Mouse (Mus musculus) stomach, postnatal 0 days (tissue): ENCODE measurements around the gene Uqcc3. TPM values are rescaled to one million over a fixed set of nuclear protein-coding genes. Genes with fewer than 3 reads are reported as not detected.

ENCODE experiments used
- ATAC-seq: fragments of 200-750 bp; cut with Nextera tagmentation; 2 replicates; pipeline ENCODE4 v1.8.0; 2017; ENCODE audit not compliant: low FRiP score, low TSS enrichment
- DNase-seq: peaks from one replicate; pipeline ENCODE4 v3.0.0-alpha.2; 2016; ENCODE audit warnings: low spot score
- H3K27ac ChIP-seq: fragments of 300-500 bp; sonication (generic); replicated peaks from 2 replicates; pipeline ENCODE4 v1.5.1; 2014; ENCODE audit warnings: mild to moderate bottlenecking, control low read depth
- H3K27me3 ChIP-seq: fragments of 300-500 bp; sonication (generic); 2 replicates; pipeline ENCODE4 v1.6.1; 2014; ENCODE audit warnings: low read length; ENCODE audit not compliant: control insufficient read depth, insufficient read depth
- H3K36me3 ChIP-seq: fragments of 300-500 bp; sonication (generic); 2 replicates; pipeline ENCODE4 v1.6.1; 2014; ENCODE audit warnings: low read length, mixed read lengths; ENCODE audit not compliant: control insufficient read depth, insufficient read depth
- H3K4me1 ChIP-seq: fragments of 300-500 bp; sonication (generic); replicated peaks from 2 replicates; pipeline ENCODE4 v1.6.1; 2014; ENCODE audit warnings: antibody characterized with exemption; ENCODE audit not compliant: control insufficient read depth, insufficient read depth
- H3K4me2 ChIP-seq: fragments of 300-500 bp; sonication (generic); replicated peaks from 2 replicates; pipeline ENCODE4 v1.6.1; 2014; ENCODE audit warnings: low read depth, mild to moderate bottlenecking, control low read depth, moderate library complexity
- H3K4me3 ChIP-seq: fragments of 300-500 bp; sonication (generic); 2 replicates; pipeline ENCODE4 v1.5.1; 2014; ENCODE audit warnings: low read depth, low read length, control low read depth
- H3K9ac ChIP-seq: fragments of 300-500 bp; sonication (generic); 2 replicates; pipeline ENCODE4 v1.6.1; 2014; ENCODE audit warnings: mild to moderate bottlenecking, low read length, control low read depth, mixed read lengths
- H3K9me3 ChIP-seq: fragments of 300-500 bp; sonication (generic); 2 replicates; pipeline ENCODE4 v1.6.1; 2016; ENCODE audit warnings: low read length; ENCODE audit not compliant: control insufficient read depth
- CTCF ChIP-seq: IDR thresholded peaks from 2 replicates; pipeline ENCODE4 v1.5.1; 2016; ENCODE audit warnings: antibody characterized with exemption, low read depth, mild to moderate bottlenecking, moderate library complexity
- EP300 ChIP-seq: optimal IDR thresholded peaks from 2 replicates; pipeline ENCODE3; 2016; ENCODE audit warnings: antibody characterized with exemption
- WGBS: fragments of 180-500 bp; shearing (Covaris S2); extraction: QIAGEN DNeasy Blood & Tissue Kit; methylation state at CpG from one replicate; pipeline ENCODE4 v1.1.7; 2014; 5-methylcytosine and 5-hydroxymethylcytosine counted together
- polyA plus RNA-seq: library from polyadenylated mRNA; unstranded; fragments of >200 nt; fragmentation: Nextera tagmentation; extraction: Ambion mirVana; gene quantifications from 2 replicates; pipeline ENCODE4 v1.2.1, GENCODE M21; 2015

Gene Uqcc3
- polyA plus RNA-seq, 1 experiment from 2014 or later, result 85.2 TPM

GRCm38 (mm10) chr19:8888511-8889385 lies 8.0 kb upstream of the Uqcc3 start, which contains the start of the genes 1810009A15Rik and Gm49416:
TSS of gene 1810009A15Rik (plus strand) at chr19:8888853.
TSS of gene Gm49416 (plus strand) at chr19:8888926.
- Histone ChIP-seq H3K36me3 (no peaks in the 10 kb centered on the region), H3K27me3 (no peaks in the 10 kb centered on the region), H3K27ac (peak within 1 kb of the TSS; percentile 85), H3K4me3 (peak within 1 kb of the TSS; percentile 69), H3K4me1 (peaks cover 4% of the 10 kb centered on the region; the same call in 1 of the 2 replicates), H3K9me3 (no peaks in the 10 kb centered on the region), H3K4me2 (peak within 1 kb of the TSS; percentile 63), H3K9ac (peak within 1 kb of the TSS; percentile 78)
- WGBS, result under 1% methylated on average over 58 of the region's 58 CpGs
- ATAC-seq (peak; percentile 94), DNase-seq (peak; percentile 97)
- no peak for TF ChIP-seq EP300
- no peak for TF ChIP-seq CTCF

DNA sequence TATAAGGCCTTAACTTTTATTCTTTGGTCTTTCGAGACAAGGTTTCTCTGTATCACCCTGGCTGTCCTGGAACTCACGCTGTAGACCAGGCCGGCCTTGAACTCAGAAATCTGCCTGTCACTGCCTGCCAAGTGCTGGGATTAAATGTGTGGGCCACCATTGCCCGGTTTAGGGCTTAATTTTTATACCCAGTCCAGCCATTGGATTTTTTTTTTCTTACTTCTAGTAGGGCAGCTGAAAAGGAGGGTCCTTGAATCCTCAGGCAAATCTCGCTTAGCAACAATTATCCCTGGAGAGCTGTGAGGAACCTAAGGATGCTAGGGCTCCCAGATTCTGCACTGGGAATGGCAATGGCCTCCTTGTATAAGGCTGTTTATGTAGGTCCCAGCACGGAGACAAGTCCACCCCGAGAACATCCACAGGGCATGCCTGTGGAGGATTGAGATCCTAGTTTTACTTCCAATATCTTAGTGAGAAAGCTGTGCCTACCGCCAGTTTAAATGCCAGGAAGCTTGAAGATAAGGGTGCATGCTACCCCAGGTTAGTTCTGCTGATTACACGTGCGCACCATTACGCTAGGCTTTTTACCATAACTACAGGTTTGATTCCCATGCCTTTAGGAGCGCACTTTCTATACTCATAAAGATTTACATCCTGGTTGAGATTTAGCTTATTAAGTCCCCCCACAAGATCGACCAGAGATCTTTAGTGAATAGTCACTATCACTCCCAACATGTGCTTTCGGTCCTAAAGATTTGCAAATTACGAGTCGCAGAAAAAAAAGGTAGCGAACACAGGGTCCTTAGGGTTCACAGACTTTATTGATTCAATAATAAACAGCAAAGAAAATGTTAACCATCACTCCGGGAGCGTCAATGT lies 7.1 kb upstream of the Uqcc3 start:
- peaks cover 4% of the 10 kb centered on the region; the same call in 1 of the 2 replicates for H3K4me1 ChIP-seq
- TF ChIP-seq EP300 (no peak), CTCF (no peak)
- H3K9me3 ChIP-seq, result no peaks in the 10 kb centered on the region
- ATAC-seq (no peak), DNase-seq (peak; percentile 19)
- H3K36me3 ChIP-seq, result no peaks in the 10 kb centered on the region
- H3K27me3 ChIP-seq, result no peaks in the 10 kb centered on the region
- H3K4me3 ChIP-seq, result peak overlapping the region; percentile 69
- H3K4me2 ChIP-seq, result peak overlapping the region; percentile 63
- H3K9ac ChIP-seq, result peak overlapping the region; percentile 78
- peak overlapping the region; percentile 75 for H3K27ac ChIP-seq
- WGBS, result 14% methylated on average over 19 of the region's 19 CpGs

DNA sequence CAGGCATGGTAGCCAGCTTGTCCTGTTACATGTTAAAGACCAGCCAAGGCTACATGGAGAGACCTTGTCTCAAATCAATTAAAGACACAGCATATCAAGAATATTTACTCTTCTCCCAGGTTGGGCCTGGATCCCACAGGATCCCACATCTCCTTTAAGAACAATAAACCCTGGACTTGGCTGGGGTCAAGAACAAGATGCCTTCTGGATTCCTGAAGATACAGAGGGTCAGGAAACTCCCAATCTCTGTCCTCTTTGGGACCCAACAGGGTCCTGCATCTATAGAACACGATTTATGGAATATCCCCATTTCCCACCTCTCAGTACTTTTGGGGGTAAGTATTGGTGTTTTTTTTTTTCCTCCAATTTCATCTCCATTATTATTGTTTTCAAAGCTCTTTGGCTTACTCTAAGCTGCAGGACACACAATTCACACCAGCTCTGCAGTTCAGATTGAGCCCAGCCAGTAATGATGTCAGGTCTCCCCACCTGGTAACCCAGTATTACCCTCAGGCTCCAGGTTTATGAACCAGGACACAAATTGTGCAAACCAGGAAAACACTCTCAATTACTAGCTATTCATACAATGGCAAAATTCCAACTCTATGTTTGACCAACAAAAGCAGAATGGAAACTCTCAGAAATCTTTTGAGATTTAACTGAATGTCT lies 6.3 kb upstream of the Uqcc3 start:
- no peaks in the 10 kb centered on the region for H3K27me3 ChIP-seq
- no peaks in the 10 kb centered on the region for H3K36me3 ChIP-seq
- 55% methylated on average over 1 of the region's 1 CpGs for WGBS
- DNase-seq (no peak), ATAC-seq (no peak)
- H3K4me2 ChIP-seq, result no peak overlapping the region; the same call in 1 of the 2 replicates
- H3K9ac ChIP-seq, result no peak overlapping the region
- TF ChIP-seq CTCF, result no peak
- peaks cover 4% of the 10 kb centered on the region; the same call in 1 of the 2 replicates for H3K4me1 ChIP-seq
- H3K9me3 ChIP-seq, result no peaks in the 10 kb centered on the region
- H3K27ac ChIP-seq, result no peak overlapping the region; the same call in 1 of the 2 replicates
- no peak overlapping the region for H3K4me3 ChIP-seq

DNA sequence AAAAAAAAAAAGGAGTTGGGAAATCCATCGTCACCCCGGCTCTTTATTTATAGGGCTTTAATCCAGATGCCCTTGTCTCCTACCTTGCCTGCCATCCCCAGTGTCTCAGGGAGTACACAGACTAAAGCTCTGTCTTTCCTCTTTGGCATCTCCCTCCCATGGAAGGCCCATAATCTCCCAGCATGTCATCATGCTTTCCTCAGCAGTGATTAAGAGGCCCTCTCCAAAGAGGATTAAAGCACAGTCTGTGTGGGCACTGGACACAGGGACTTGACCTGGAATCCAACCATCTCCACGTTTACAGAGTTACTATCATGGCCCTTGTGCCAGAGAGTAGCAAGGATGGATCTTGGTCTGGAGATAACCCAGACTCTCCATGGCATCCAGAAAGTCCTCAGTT lies 2.9 kb upstream of the Uqcc3 start, which contains the start of the genes Lbhd1 and Gm49403:
Lbhd1 (plus strand) TSS at position 117 of the 400 bp plus-strand sequence.
Gm49403 (plus strand) TSS at position 315 of the 400 bp plus-strand sequence.
- WGBS, result 80% methylated on average over 3 of the region's 3 CpGs
- ATAC-seq (no peak), DNase-seq (no peak)
- Histone ChIP-seq H3K36me3 (no peaks in the 10 kb centered on the region), H3K4me2 (no peak within 1 kb of the TSS), H3K4me3 (no peak within 1 kb of the TSS), H3K9ac (no peak within 1 kb of the TSS), H3K9me3 (no peaks in the 10 kb centered on the region), H3K27me3 (no peaks in the 10 kb centered on the region), H3K27ac (no peak within 1 kb of the TSS), H3K4me1 (peaks cover 4% of the 10 kb centered on the region; the same call in 1 of the 2 replicates)
- TF ChIP-seq EP300, result no peak
- no peak for TF ChIP-seq CTCF

DNA sequence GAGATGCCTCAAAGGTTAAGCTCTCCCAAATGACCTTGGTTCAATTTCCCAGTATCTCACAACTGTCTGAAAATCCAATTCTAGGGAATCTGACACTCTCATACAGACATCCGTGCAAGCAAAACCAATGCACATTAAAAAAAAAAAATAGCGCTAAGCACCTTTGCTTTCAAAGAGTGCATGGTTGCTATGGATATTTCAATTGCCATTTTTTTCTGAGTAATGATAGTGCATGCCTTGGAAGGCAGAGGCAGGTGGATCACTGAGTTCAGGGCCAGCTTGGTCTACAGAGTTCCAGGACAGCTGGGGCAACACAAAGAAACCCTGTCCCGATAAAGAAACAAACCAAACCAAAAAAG lies 290 bp upstream of the Uqcc3 start:
- ATAC-seq (peak; percentile 14), DNase-seq (no peak)
- Histone ChIP-seq H3K9me3 (no peaks in the 10 kb centered on the region), H3K27me3 (no peaks in the 10 kb centered on the region), H3K4me2 (peak overlapping the region; percentile 79), H3K4me3 (peak overlapping the region; percentile 82), H3K4me1 (no peaks in the 10 kb centered on the region), H3K27ac (no peak overlapping the region), H3K36me3 (peaks cover 3% of the 10 kb centered on the region; the same call in 1 of the 2 replicates), H3K9ac (peak overlapping the region; percentile 83; the same call in 1 of the 2 replicates)
- 6% methylated on average over 3 of the region's 3 CpGs for WGBS
- TF ChIP-seq EP300, result no peak
- TF ChIP-seq CTCF, result no peak
